Mouse (Mus musculus) embryonic facial prominence, embryonic 10.5 days (tissue): Measurements from ENCODE around the gene Pank1. TPM values are rescaled to one million over a fixed set of nuclear protein-coding genes. Genes with fewer than 3 reads are reported as not detected.

Experiments used
- DNase-seq: peaks from one replicate; pipeline ENCODE4 v3.0.0-alpha.2; 2017; ENCODE audit warnings: low spot score
- H3K27ac ChIP-seq: fragments of 300-500 bp; sonication (generic); replicated peaks from 2 replicates; pipeline ENCODE4 v1.5.1; 2016; ENCODE audit warnings: mild to moderate bottlenecking
- H3K27me3 ChIP-seq: fragments of 300-500 bp; sonication (generic); replicated peaks from 2 replicates; pipeline ENCODE4 v1.6.1; 2016; ENCODE audit warnings: low read depth, mild to moderate bottlenecking; ENCODE audit not compliant: poor library complexity, severe bottlenecking
- H3K36me3 ChIP-seq: fragments of 300-500 bp; sonication (generic); replicated peaks from 2 replicates; pipeline ENCODE4 v1.6.1; 2016; ENCODE audit warnings: mild to moderate bottlenecking, moderate library complexity
- H3K4me1 ChIP-seq: fragments of 300-500 bp; sonication (generic); 2 replicates; pipeline ENCODE4 v1.6.1; 2016
- H3K4me3 ChIP-seq: fragments of 300-500 bp; sonication (generic); 2 replicates; pipeline ENCODE4 v1.5.1; 2016; ENCODE audit warnings: mild to moderate bottlenecking, moderate library complexity
- H3K9me3 ChIP-seq: fragments of 300-500 bp; sonication (generic); 2 replicates; pipeline ENCODE4 v1.6.1; 2016; ENCODE audit warnings: mild to moderate bottlenecking
- WGBS: fragments of 180-500 bp; shearing (Covaris S2); methylation state at CpG from one replicate; pipeline ENCODE4 v1.1.7; 2016; 5-methylcytosine and 5-hydroxymethylcytosine counted together
- polyA plus RNA-seq: library from polyadenylated mRNA; unstranded; fragments of >200 nt; fragmentation: Nextera tagmentation; extraction: Ambion mirVana; gene quantifications from 2 replicates; pipeline ENCODE4 v1.2.1, GENCODE M21; 2016

Pank1 gene
- polyA plus RNA-seq, 1 experiment from 2014 or later, result 7.5 TPM

DNA sequence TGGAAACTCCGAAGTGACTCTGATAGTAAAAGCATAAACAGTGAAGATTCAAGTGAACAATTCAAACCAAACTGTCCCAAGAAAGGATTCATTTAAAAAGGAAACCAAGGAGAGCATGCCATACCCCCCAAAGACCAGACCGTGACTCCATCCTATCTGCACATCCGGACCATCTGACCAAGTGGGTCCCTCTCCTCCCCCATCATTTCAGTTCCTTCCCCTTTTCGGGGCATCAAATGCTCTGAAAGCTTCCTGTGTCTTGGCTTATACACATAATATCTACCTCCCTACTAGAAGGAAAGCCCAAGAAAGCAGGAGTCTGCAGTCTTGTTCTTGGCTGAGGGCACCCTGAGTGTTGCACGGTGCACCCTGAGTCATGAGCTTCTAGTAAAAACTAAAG lies 72.1 kb downstream of the Pank1 start:
- H3K4me3 ChIP-seq, result no peak overlapping the region
- WGBS, result 90% methylated on average over 5 of the region's 5 CpGs
- no peak for DNase-seq
- no peaks in the 10 kb centered on the region for H3K9me3 ChIP-seq
- H3K4me1 ChIP-seq, result no peaks in the 10 kb centered on the region
- no peaks in the 10 kb centered on the region for H3K27me3 ChIP-seq
- no peak overlapping the region for H3K27ac ChIP-seq
- H3K36me3 ChIP-seq, result no peaks in the 10 kb centered on the region

DNA sequence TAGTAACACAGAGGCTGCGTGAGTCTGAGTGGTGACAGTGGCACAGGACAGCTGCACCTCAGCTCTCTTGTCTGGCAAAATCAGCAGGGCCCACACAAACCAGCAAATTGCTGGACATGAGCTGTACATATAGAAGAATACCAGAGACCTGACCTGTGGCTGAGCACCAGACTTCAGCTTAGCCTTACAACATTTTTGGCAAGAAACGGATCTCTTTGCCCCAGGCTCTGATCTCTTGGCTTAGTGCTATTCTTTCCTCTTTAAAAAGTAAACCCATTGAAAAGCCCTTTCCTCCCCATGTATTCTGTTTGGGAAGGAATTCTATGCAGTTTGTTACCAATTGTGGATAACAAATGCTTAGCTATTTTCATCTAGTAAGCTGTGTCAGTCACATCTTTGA lies 74.2 kb downstream of the Pank1 start:
- Histone ChIP-seq H3K4me3 (no peak overlapping the region), H3K9me3 (no peaks in the 10 kb centered on the region), H3K27ac (no peak overlapping the region), H3K27me3 (no peaks in the 10 kb centered on the region), H3K4me1 (no peaks in the 10 kb centered on the region; the same call in 1 of the 2 replicates), H3K36me3 (no peaks in the 10 kb centered on the region)
- WGBS, result 80% methylated on average over 2 of the region's 2 CpGs
- no peak for DNase-seq

DNA sequence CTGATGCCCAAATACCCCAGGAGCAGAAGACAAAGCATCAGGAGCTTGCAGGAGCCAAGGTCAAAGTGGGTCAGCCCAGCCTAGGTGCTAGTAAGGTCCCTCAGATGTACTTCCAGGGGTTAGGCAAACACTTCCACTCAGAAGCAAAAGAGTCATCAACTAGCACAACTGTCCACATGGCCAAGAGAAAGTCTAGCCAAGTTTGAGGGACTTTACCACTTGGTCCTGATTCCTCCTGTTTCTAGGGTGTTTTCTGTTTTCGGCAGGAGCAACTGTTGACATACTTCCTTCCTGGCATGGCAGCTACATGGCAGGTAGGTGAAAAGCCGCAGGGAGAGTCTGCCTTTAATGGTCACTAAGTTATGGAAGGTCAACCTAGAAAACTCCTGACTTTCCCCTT lies 74.7 kb downstream of the Pank1 start:
- H3K4me3 ChIP-seq, result no peak overlapping the region
- no peaks in the 10 kb centered on the region for H3K27me3 ChIP-seq
- H3K4me1 ChIP-seq, result peaks cover 3% of the 10 kb centered on the region; the same call in 1 of the 2 replicates
- H3K36me3 ChIP-seq, result no peaks in the 10 kb centered on the region
- H3K27ac ChIP-seq, result no peak overlapping the region
- 96% methylated on average over 2 of the region's 2 CpGs for WGBS
- H3K9me3 ChIP-seq, result no peaks in the 10 kb centered on the region
- no peak for DNase-seq

DNA sequence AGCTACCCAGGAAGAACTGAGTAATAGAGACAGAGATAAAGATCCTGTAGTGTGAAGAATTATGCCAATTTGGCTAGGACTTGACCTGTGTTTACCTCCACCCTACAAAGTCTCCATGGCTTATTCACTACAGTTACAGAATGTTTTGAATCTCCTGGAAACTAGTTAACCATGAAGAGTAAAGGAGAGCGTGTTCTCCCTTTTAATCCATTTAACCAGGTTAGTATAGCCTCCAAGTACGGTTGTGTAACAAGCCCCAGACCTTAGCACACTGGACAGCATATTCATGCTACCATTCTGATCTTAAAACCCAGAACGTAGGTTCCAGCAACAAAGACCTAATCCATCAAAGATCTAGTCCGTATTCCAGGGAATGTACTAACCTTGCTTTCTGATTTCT lies 75.9 kb downstream of the Pank1 start:
- DNase-seq, result no peak
- Histone ChIP-seq H3K4me1 (peaks cover 3% of the 10 kb centered on the region; the same call in 1 of the 2 replicates), H3K27me3 (no peaks in the 10 kb centered on the region), H3K36me3 (no peaks in the 10 kb centered on the region), H3K9me3 (no peaks in the 10 kb centered on the region), H3K4me3 (no peak overlapping the region), H3K27ac (no peak overlapping the region)
- 91% methylated on average over 4 of the region's 4 CpGs for WGBS

DNA sequence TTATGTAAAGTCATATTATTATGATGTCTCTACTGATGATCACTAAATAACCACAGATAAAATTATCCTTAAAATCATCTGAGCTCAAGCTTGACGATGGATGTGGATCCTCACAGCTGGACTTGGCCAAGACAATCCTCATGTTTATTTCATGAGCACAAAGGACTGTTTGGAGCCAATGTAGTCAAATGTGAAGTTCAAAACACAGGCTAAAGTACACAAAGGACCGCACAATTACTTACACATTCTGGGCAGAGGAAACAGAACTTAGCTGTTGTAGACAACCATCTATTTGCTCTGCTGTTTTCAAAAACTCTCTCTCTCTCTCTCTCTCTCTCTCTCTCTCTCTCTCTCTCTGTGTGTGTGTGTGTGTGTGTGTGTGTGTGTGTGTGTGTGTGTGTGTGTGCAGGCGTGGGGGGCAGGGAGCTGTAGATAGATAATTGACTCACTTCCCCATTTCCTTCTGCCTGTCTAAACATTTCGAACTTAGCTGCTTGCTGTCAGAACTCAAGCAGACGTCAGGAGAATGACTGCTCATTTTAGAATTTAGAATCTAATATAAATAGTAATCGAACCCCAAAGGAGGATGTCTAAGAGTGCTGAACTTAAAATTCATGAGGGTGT lies 79.5 kb downstream of the Pank1 start:
- Histone ChIP-seq H3K4me1 (peaks cover 3% of the 10 kb centered on the region; the same call in 1 of the 2 replicates), H3K4me3 (no peak overlapping the region), H3K27me3 (no peaks in the 10 kb centered on the region), H3K27ac (no peak overlapping the region), H3K9me3 (no peaks in the 10 kb centered on the region), H3K36me3 (no peaks in the 10 kb centered on the region)
- no peak for DNase-seq
- 64% methylated on average over 6 of the region's 6 CpGs for WGBS

DNA sequence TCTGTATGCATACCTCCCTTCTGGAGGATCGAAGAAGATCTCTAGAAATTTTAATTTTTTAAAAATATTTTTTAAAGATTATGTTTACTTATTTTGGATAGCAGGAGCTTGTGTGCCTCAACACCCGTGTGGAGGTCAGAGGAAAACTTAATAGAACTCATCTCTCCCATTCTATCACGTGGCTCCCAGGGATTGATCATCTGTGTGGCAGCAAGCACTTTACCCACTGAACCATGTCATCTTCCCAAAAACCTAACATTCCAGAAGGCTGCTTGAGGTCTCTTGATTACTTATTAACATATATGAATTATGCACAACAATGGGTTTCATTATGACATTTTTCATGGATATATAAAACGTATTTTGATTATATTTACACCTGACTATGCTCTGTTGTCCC lies 82.9 kb downstream of the Pank1 start:
- WGBS, result 86% methylated on average over 4 of the region's 4 CpGs
- Histone ChIP-seq H3K4me1 (peaks cover 3% of the 10 kb centered on the region; the same call in 1 of the 2 replicates), H3K36me3 (no peaks in the 10 kb centered on the region), H3K27ac (no peak overlapping the region), H3K4me3 (no peak overlapping the region), H3K27me3 (no peaks in the 10 kb centered on the region), H3K9me3 (no peaks in the 10 kb centered on the region)
- no peak for DNase-seq

DNA sequence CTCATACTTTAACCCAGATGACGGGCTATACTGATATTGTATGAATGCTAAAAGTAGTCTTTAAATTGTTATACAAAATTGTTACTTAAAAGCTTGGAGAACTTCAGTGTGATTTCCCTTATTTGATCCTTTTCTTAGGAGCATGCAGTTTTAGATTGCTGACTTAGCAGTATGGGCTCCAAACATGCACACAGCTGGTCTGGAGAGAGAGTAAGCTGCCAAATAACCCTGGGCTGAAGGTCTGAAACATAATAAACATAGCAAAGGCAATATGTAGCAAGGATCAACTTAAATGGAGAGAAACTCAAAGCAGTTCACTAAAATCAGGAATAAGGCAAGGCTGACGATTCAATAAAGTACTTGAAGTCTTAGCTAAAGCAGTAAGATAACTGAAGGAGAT lies 96.8 kb downstream of the Pank1 start:
- Histone ChIP-seq H3K27me3 (no peaks in the 10 kb centered on the region), H3K9me3 (no peaks in the 10 kb centered on the region), H3K4me3 (no peak overlapping the region), H3K27ac (no peak overlapping the region), H3K4me1 (no peaks in the 10 kb centered on the region), H3K36me3 (no peaks in the 10 kb centered on the region)
- DNase-seq, result no peak
- WGBS, result 93% methylated on average over 2 of the region's 2 CpGs

DNA sequence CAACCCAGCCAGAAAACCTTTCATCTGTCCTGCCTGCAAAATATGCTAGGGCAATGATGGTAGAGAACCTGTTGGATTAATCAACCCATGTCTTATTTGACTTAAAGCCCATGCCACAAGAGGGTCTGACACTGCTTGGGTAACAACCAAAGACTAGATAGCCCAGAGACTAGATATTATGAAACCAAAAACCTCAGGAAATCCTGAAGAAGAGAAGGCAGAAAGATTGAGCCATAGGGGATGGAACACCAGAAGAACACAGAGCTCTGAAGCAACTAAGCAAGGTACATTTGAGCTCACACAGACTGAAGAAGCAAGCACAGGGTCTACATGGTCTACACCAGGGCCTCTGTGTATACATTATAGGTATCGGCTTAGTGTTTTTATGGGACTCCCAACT lies 100.3 kb downstream of the Pank1 start:
- H3K27me3 ChIP-seq, result no peaks in the 10 kb centered on the region

DNA sequence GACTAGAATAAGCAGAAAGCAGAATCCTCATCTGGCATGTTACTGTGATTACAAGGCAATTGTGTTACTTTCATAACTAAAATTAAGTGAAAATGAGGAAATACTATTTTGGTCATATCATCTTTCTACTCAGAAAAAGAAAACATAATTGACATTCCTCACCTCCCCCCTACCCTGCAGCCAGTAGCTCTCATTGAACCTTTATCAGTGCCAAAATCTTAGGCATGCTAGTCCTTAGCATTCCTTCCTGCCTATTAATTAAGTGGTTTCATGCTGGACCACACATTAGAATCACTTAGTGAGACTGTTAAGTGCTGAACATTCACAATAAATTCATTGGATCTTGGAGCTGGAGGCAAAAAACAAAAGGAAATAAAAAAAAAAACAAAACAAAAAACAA lies 101.2 kb downstream of the Pank1 start:
- H3K36me3 ChIP-seq, result no peaks in the 10 kb centered on the region
- DNase-seq, result no peak
- no peaks in the 10 kb centered on the region for H3K27me3 ChIP-seq
- H3K27ac ChIP-seq, result no peak overlapping the region
- no peaks in the 10 kb centered on the region for H3K4me1 ChIP-seq
- no peaks in the 10 kb centered on the region for H3K9me3 ChIP-seq
- no peak overlapping the region for H3K4me3 ChIP-seq

More for the DNA sequence above, 100.3 kb downstream of the Pank1 start:
- H3K27ac ChIP-seq, result no peak overlapping the region
- no peaks in the 10 kb centered on the region for H3K36me3 ChIP-seq
- 100% methylated on average over 1 of the region's 1 CpGs for WGBS
- no peaks in the 10 kb centered on the region for H3K4me1 ChIP-seq
- DNase-seq, result no peak
- H3K4me3 ChIP-seq, result no peak overlapping the region
- no peaks in the 10 kb centered on the region for H3K9me3 ChIP-seq

DNA sequence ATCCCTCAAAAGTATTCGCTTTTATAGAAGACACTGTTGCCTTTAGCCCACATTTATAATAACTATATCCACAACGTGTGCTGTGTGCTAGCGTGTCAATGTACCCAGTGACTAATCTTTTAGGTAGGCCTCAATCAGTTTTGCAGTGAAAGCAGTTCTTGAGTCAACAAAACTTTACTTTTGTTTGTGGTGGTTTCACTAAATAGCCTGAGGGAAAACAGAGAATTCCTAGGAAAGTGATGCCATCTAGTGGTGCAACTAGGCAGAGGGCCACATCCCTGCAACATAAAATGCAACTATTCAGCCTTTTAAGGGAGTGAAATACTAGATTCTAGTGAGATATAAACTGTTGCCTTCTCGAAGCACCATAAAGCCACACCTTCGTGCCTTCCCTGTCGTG lies 106.5 kb downstream of the Pank1 start:
- H3K9me3 ChIP-seq, result no peaks in the 10 kb centered on the region
- H3K36me3 ChIP-seq, result no peaks in the 10 kb centered on the region
- 34% methylated on average over 6 of the region's 6 CpGs for WGBS
- no peak overlapping the region for H3K4me3 ChIP-seq
- H3K4me1 ChIP-seq, result no peaks in the 10 kb centered on the region
- no peak overlapping the region for H3K27ac ChIP-seq
- H3K27me3 ChIP-seq, result no peaks in the 10 kb centered on the region
- peak; percentile 32 for DNase-seq

DNA sequence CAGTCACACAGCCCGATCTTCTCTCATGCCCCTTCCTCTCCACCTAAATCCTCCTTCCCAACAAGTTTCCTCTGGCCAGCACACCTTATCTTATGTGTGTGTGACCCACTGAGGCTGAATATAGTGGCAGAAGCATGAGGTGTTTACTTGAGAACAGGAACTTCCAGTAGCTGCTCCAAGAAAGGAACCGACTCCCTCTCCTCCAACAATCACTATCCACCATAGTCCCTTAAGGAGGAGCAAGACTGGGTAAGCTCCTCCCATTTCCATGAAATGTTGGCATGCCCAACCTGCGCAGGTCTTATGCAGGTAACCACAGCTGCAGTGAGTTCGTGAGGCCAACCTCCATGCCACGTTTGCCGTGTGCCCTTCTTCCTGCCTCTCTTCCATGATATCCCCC lies 108.5 kb downstream of the Pank1 start:
- Histone ChIP-seq H3K36me3 (no peaks in the 10 kb centered on the region), H3K9me3 (no peaks in the 10 kb centered on the region), H3K27me3 (no peaks in the 10 kb centered on the region), H3K4me1 (no peaks in the 10 kb centered on the region), H3K4me3 (no peak overlapping the region), H3K27ac (no peak overlapping the region)
- WGBS, result 88% methylated on average over 6 of the region's 6 CpGs
- DNase-seq, result no peak

DNA sequence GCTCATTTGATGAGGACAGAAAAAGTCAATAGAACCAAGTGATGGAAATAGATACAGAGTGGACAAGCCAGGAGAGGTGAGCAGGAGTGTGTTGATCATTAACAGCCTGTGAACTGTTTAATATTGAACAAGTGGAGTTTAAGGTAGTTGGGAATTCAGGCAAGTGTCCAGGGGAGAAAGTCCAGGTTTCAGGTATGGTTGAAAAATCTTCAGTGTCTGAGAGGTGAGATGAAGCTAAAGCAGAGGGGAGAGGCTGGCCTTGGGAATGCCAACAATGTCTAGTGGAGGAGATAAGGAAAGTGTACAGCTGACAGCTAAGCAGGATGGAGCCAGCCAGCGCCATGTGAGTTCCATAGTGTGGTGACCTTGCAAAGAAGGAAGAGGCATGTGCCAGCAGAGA lies 120.5 kb downstream of the Pank1 start:
- DNase-seq, result no peak
- H3K36me3 ChIP-seq, result no peaks in the 10 kb centered on the region
- whole genome bisulfite sequencing, result 91% methylated on average over 1 of the region's 1 CpGs
- no peaks in the 10 kb centered on the region for H3K4me1 ChIP-seq
- no peaks in the 10 kb centered on the region for H3K9me3 ChIP-seq
- H3K27ac ChIP-seq, result no peak overlapping the region
- no peak overlapping the region for H3K4me3 ChIP-seq
- no peaks in the 10 kb centered on the region for H3K27me3 ChIP-seq
